Comparison of ENCODE assay signal across 7 mouse cellular contexts in the genomic region with DNA sequence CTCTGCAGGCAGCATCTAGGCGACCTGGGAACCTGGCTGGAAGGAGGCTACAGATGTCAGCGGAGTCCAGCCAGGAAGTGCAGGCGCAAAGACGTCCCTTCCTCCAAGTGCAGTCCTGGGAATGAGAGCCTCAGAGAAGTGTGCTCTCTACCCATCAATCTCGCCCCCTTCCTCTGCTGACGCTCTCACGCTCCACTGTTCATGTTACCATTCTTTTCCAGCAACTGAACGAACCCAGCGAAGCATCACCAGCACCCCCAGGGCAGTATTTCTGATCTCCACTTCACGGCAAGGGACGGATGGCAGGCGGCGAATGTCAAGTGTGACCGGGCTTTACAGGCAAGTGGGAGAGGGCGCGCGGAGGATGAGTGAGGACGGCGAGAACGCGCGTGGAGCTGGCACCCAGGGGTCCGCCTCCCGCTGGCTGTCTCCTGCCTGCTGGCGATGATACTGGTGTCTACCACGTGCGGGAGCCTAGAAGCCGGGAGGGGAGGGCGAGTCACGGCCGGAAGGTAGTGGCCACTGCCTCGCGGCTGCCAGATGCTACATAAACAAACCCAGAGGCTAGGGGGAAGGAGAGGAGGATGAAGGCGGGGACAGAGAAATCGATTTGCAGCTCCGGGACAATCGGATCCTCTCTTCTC. TPM values are rescaled to one million over a fixed set of nuclear protein-coding genes. Genes with fewer than 3 reads are reported as not detected.
A peak's percentile ranks its signal among the peaks of the same experiment; 100 is the strongest.
DNase-seq lines count a peak whose midpoint lies in the region; ATAC-seq and TF ChIP-seq lines count a peak whose summit lies in the region.

Galntl6 (minus strand) TSS at position 445 of the 644 bp plus-strand sequence.

- 3% methylated on average over 37 of the region's 37 CpGs for WGBS in thymus, adult 2 months
- WGBS in embryonic facial prominence, embryonic 12.5 days, result under 1% methylated on average over 37 of the region's 37 CpGs
- under 1% methylated on average over 37 of the region's 37 CpGs for WGBS in intestine, embryonic 15.5 days

- no peak within 1 kb of the TSS for H3K4me3 ChIP-seq in thymus, adult 2 months (ENCODE audit: control insufficient read depth, insufficient read depth, low read length)
- H3K4me3 ChIP-seq in embryonic facial prominence, embryonic 12.5 days, result peak within 1 kb of the TSS; percentile 61
- H3K4me3 ChIP-seq in intestine, embryonic 15.5 days (replicated peaks), result peak within 1 kb of the TSS; percentile 52

- DNase-seq in thymus, postnatal 4 days, result peak; percentile 6
- DNase-seq in thymus, adult 2 months, result no peak
- peak; percentile 3 for DNase-seq in liver
- DNase-seq in right cerebral cortex, adult 2 months (ENCODE audit: low spot score in 2 of 2), result peak; percentile 61 to 64
- DNase-seq in T-cell, adult 2 months (ENCODE audit: low spot score), result no peak

- peak within 1 kb of the TSS; percentile 98 for H3K4me2 ChIP-seq in embryonic facial prominence, embryonic 12.5 days (replicated peaks)
- H3K4me2 ChIP-seq in intestine, embryonic 15.5 days (replicated peaks), result peak within 1 kb of the TSS; percentile 98

- H3K9ac ChIP-seq in embryonic facial prominence, embryonic 12.5 days, result peak within 1 kb of the TSS; percentile 58
- peak within 1 kb of the TSS; percentile 22; the same call in 1 of the 2 replicates for H3K9ac ChIP-seq in intestine, embryonic 15.5 days

- no peak for TF ChIP-seq POLR2A in thymus, adult 2 months (IDR thresholded peaks at IDR 0.05; ENCODE audit: control insufficient read depth, extremely low read depth, insufficient read depth, low read length, poor library complexity)

- no peak within 1 kb of the TSS for H3K27ac ChIP-seq in thymus, adult 2 months (ENCODE audit: control insufficient read depth, insufficient read depth, low read length)
- H3K27ac ChIP-seq in embryonic facial prominence, embryonic 12.5 days, result no peak within 1 kb of the TSS
- H3K27ac ChIP-seq in intestine, embryonic 15.5 days, result no peak within 1 kb of the TSS

- no peak for TF ChIP-seq CTCF in thymus, adult 2 months (IDR thresholded peaks at IDR 0.05; ENCODE audit: borderline replicate concordance, control insufficient read depth, extremely low read depth, insufficient read depth, low read length, poor library complexity)

- no peaks in the 10 kb centered on the region for H3K27me3 ChIP-seq in thymus, adult 2 months (ENCODE audit: control insufficient read depth, insufficient read depth, low read length)
- peaks cover 15% of the 10 kb centered on the region for H3K27me3 ChIP-seq in embryonic facial prominence, embryonic 12.5 days
- H3K27me3 ChIP-seq in intestine, embryonic 15.5 days (replicated peaks), result peaks cover 14% of the 10 kb centered on the region

- ATAC-seq in embryonic facial prominence, embryonic 12.5 days (ENCODE audit: insufficient number of reproducible peaks, insufficient read depth, low FRiP score, low TSS enrichment), result peak; percentile 42; the same call in 1 of the 2 replicates
- ATAC-seq in intestine, embryonic 15.5 days, result peak; percentile 65

- no peaks in the 10 kb centered on the region for H3K4me1 ChIP-seq in thymus, adult 2 months (replicated peaks; ENCODE audit: control insufficient read depth, insufficient read depth, low read length)
- peaks cover 3% of the 10 kb centered on the region; the same call in 1 of the 2 replicates for H3K4me1 ChIP-seq in embryonic facial prominence, embryonic 12.5 days
- H3K4me1 ChIP-seq in intestine, embryonic 15.5 days (replicated peaks), result peaks cover 14% of the 10 kb centered on the region; the same call in 1 of the 2 replicates

- no peaks in the 10 kb centered on the region for H3K36me3 ChIP-seq in thymus, adult 2 months (ENCODE audit: control insufficient read depth, insufficient read depth, low read length)
- no peaks in the 10 kb centered on the region for H3K36me3 ChIP-seq in embryonic facial prominence, embryonic 12.5 days
- no peaks in the 10 kb centered on the region for H3K36me3 ChIP-seq in intestine, embryonic 15.5 days

- H3K9me3 ChIP-seq in embryonic facial prominence, embryonic 12.5 days, result no peaks in the 10 kb centered on the region
- no peaks in the 10 kb centered on the region for H3K9me3 ChIP-seq in intestine, embryonic 15.5 days

RNA-seq across cellular contexts. Expression of gene Galntl6, which starts in this region (rescaled TPM):
- polyA plus RNA-seq in thymus, adult 2 months (2012; rRNA removed), result not detected in 2 replicates
- 2.0 and 3.0 TPM in 2 replicates for polyA plus RNA-seq in embryonic facial prominence, embryonic 12.5 days (2016; fragmentation: Nextera tagmentation; extraction: Ambion mirVana)
- polyA plus RNA-seq in intestine, embryonic 15.5 days (2015; fragmentation: Nextera tagmentation; extraction: Ambion mirVana), result 0.65 and 0.69 TPM in 2 replicates

Comparison
In these comparisons a context has a peak if more than half of its experiments do, and no peak if none do; other contexts are left out.
1. DNase-seq: peak in thymus, postnatal 4 days (single experiment), liver (single experiment) and right cerebral cortex, adult 2 months (2 of 2); none in thymus, adult 2 months (single experiment) and T-cell, adult 2 months (single experiment).
2. Peak in ATAC-seq, H3K4me3 ChIP-seq, H3K9ac ChIP-seq and H3K4me2 ChIP-seq in intestine, embryonic 15.5 days; RNA of the gene not detected or under 1 TPM.